Mouse (Mus musculus) E14TG2a.4 (cell line): ENCODE results near the gene Hps6.

Source experiments
- H3K27me3 ChIP-seq: 2 replicates; pipeline ENCODE4 v1.6.1; 2014; ENCODE audit warnings: low read length, control low read depth; ENCODE audit not compliant: insufficient read depth
- H3K36me3 ChIP-seq: 2 replicates; pipeline ENCODE4 v1.6.1; 2014; ENCODE audit warnings: low read length, control low read depth; ENCODE audit not compliant: insufficient read depth
- H3K4me1 ChIP-seq: replicated peaks from 2 replicates; pipeline ENCODE4 v1.6.1; 2014; ENCODE audit warnings: low read depth, low read length, control low read depth
- H3K4me3 ChIP-seq: replicated peaks from 2 replicates; pipeline ENCODE4 v1.5.1; 2014; ENCODE audit warnings: mild to moderate bottlenecking, low read length
- H3K9me3 ChIP-seq: 2 replicates; pipeline ENCODE4 v1.6.1; 2014; ENCODE audit warnings: low read length, control low read depth
- CTCF ChIP-seq: conservative IDR thresholded peaks from 2 replicates; pipeline ENCODE4 v1.5.1; 2014; ENCODE audit warnings: low read length
- NANOG ChIP-seq: IDR thresholded peaks from 2 replicates; pipeline ENCODE4 v1.6.1; 2014; ENCODE audit warnings: borderline replicate concordance, low read length, mixed read lengths
- POU5F1 ChIP-seq: IDR thresholded peaks from 2 replicates; pipeline ENCODE4 v1.6.1; 2014; ENCODE audit warnings: low read length, borderline replicate concordance

The Hps6 gene

DNA sequence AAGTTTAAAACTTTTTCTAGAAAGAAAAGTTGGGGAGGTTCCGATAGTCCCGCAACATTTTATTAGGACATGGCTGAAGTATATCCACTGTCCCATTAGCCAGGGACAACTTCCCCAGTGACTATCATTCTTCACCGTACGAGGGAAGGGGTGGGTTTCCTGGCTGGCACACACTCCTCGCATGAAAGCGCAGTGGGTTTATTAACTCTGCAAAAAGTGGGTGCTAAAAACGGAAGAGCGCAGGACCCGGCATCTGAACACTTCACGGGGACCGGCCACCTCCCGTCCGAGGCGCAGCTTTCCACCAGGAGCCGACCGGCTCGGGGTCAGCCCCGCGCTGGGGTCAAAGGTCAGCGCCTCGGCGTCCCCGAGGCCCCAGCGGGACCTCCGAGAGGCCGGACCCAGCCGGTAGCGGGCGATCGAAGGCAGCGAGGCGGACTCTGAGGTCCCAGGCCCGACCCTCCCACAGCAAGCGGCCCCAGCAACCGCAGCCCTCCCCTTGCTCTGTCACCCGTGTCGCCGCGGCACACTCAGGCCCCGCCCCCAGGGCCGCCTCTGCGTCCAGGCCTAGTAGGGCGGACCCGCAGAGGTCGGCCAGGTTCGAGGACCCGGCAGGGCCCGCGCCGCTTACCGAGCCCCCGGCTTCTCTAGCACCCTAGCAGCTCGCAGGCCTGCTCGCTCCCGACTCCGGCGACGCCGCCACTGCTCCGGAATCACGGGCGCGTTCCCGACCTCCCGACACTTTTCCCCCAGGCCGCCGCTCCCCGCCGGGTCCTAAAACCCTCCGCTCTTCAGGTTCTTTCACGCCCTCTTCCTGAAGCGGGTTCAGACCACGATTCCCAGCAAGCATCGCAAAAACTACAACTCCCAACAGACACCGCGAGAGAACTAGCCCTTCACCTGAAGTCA, 5.3 kb upstream of the Hps6 start, which contains the start of gene Armh3:
Gene Armh3, minus strand, starts transcription at position 704 of the 909 bp plus-strand sequence.
- TF ChIP-seq NANOG: no peak
- no peak for TF ChIP-seq POU5F1
- TF ChIP-seq CTCF: no peak
- peaks cover 4% of the 10 kb centered on the region; the same call in 1 of the 2 replicates for H3K36me3 ChIP-seq
- peaks cover 4% of the 10 kb centered on the region; the same call in 1 of the 2 replicates for H3K27me3 ChIP-seq
- peaks cover 20% of the 10 kb centered on the region for H3K9me3 ChIP-seq
- H3K4me1 ChIP-seq: peaks cover 33% of the 10 kb centered on the region
- peak within 1 kb of the TSS; percentile 90 for H3K4me3 ChIP-seq

DNA sequence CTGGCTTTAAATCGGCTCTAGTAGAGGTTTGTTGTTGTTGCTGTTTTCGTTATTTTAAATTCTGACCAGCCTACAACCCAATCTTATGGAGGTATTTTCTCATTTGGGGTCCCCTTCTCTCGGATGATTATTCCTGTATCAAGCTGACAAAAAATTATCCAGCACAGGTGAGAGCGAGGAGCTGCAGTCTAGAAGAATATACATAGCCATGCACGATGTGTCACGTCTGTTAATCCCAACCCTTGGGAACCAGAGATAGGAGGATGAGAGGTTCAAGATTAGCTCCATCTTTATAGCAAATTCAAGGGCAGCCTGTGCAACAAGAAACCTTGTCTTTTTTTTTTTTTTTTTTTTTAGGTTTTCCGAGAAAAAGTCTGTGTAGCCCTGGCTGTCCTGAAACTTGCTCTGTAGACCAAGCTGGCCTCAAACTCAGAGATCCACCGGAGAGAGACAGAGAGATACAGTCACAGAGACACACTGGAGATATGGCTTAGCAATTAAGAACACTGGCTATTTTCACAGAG, 4.6 kb upstream of the Hps6 start:
- Histone ChIP-seq H3K36me3 (peaks cover 4% of the 10 kb centered on the region; the same call in 1 of the 2 replicates), H3K9me3 (peaks cover 19% of the 10 kb centered on the region), H3K27me3 (peaks cover 4% of the 10 kb centered on the region; the same call in 1 of the 2 replicates), H3K4me3 (peak overlapping the region; percentile 90), H3K4me1 (peaks cover 32% of the 10 kb centered on the region)
- TF ChIP-seq POU5F1: no peak
- no peak for TF ChIP-seq CTCF
- TF ChIP-seq NANOG: no peak

DNA sequence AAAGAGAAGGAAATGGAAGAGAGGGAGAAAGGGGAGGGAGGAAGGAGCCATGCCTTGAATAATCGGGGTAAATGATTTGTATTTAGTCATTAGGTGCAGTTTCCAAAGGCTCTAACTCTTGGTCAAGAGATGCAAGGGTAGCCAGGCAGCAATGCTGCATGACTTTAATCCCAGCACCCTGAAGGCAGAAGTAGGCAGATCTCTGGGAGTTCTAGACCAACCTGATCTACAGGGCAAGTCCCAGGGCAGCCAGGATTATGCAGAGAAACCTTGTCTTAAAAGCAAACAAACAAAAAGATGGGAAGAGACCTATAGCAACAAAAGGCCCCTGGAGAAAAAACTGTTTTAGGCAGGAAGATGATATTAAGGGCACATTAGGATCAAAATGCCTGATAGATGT, 3.9 kb upstream of the Hps6 start:
- Histone ChIP-seq H3K4me1 (peaks cover 38% of the 10 kb centered on the region), H3K27me3 (peaks cover 9% of the 10 kb centered on the region), H3K4me3 (0 out of 2 replicates have a peak overlapping the region, but pooled peaks have one; percentile 90), H3K36me3 (peaks cover 4% of the 10 kb centered on the region; the same call in 1 of the 2 replicates), H3K9me3 (peaks cover 13% of the 10 kb centered on the region)
- no peak for TF ChIP-seq CTCF
- TF ChIP-seq NANOG: no peak
- no peak for TF ChIP-seq POU5F1

DNA sequence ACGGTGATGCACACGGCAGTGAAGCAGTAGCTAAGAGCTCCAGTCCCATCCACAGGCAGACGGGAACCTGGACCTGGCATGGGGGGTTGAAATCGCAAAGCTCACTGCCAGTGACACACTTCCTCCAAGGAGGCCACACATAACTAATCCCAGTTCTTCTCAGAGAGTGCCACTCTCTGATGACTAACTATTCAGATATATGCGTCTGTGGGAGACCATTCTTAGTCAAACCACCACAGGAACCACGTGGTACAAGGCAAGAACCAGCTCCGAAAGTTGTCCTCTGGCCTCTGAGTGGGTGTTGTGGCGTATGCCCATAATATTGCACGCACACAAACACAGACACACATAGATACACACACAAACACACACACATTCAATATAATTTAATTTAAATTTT, 1.0 kb upstream of the Hps6 start:
- TF ChIP-seq POU5F1 (no peak), NANOG (no peak), CTCF (no peak)
- Histone ChIP-seq H3K4me3 (no peak overlapping the region), H3K4me1 (peaks cover 49% of the 10 kb centered on the region), H3K27me3 (peaks cover 17% of the 10 kb centered on the region), H3K9me3 (no peaks in the 10 kb centered on the region), H3K36me3 (no peaks in the 10 kb centered on the region)

DNA sequence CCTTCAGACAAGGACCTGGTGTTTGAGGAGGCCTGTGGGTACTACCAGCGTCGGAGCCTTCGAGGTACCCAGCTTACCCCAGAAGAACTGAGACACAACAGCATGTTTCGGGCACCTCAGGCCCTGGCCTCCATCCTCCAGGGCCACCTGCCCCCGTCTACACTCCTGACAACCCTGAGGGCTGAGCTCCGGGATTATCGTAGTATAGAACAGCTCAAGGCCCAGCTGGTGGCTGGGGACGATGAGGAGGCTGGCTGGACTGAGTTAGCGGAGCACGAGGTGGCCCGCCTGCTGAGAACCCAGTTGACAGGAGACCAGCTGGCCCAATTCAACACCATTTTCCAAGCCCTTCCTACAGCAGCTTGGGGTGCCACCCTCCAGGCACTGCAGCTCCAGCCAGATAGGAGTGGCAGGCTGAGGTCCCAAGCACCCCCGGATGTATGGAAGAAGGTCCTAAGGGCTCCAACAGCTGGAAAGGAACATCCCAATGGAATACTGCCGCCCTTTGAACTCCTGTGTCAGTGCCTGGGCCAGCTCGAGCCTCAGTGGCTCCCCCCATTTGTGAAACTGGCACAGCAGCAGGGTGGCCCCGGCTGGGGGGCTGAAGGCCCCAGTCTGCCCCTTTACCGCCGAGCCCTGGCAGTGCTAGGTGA, 1.6 kb downstream of the Hps6 start:
- peaks cover 36% of the 10 kb centered on the region for H3K4me1 ChIP-seq
- no peaks in the 10 kb centered on the region for H3K9me3 ChIP-seq
- peak overlapping the region; percentile 91 for H3K4me3 ChIP-seq
- no peak for TF ChIP-seq NANOG
- TF ChIP-seq CTCF: no peak
- no peak for TF ChIP-seq POU5F1
- peaks cover 17% of the 10 kb centered on the region for H3K27me3 ChIP-seq
- H3K36me3 ChIP-seq: no peaks in the 10 kb centered on the region

DNA sequence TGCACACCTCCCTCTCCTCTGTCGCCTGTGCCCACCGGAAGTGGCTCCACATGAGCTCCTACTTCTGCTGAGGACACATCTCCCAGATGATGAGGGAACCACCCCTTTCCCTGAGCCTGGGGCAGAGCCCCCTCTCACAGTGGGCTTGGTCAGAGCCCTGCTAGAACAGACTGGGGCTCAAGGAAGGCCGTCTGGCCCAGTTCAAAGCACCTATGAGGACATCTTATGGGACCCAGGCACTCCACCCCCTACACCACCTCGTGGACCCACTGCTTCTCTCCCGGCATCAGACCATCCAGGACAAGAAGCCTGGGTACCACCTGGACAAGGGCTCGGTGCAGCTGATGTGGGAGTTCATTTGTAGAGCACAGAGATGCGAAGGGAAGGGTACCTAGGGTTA, 2.4 kb downstream of the Hps6 start:
- Histone ChIP-seq H3K27me3 (peaks cover 17% of the 10 kb centered on the region), H3K4me1 (peaks cover 36% of the 10 kb centered on the region), H3K36me3 (no peaks in the 10 kb centered on the region), H3K9me3 (no peaks in the 10 kb centered on the region), H3K4me3 (peak overlapping the region; percentile 91)
- TF ChIP-seq CTCF (no peak), NANOG (no peak), POU5F1 (no peak)

DNA sequence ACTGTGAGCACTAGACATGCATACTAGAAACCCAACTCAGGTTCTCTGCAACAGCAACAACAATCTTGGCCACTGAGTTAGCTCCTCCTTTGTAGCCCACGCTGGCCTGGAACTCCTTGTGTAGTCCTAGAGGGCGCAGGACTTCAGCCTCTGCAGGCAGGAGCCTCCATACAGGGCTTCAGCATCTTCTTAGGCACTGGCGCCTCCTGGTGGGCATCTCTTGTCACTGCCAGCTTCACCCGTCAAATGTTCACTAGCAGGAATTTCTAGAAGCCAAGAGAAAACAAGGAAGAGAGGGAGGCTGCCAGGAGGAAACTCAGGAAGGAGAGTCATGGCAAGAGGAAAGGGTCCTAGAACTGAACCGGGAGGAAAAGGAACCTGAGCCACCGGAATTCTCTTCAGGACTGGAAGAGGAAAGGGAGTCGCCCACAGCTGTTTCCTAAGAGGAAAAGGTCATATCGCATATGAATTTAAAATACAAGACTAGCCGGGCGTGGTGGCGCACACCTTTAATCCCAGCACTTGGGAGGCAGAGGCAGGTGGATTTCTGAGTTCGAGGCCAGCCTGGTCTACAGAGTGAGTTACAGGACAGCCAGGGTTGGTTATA, 11.4 kb downstream of the Hps6 start:
- Histone ChIP-seq H3K27me3 (no peaks in the 10 kb centered on the region), H3K4me1 (peaks cover 15% of the 10 kb centered on the region), H3K4me3 (no peak overlapping the region), H3K9me3 (no peaks in the 10 kb centered on the region), H3K36me3 (no peaks in the 10 kb centered on the region)
- TF ChIP-seq CTCF (peak; percentile 98), NANOG (no peak), POU5F1 (no peak)

DNA sequence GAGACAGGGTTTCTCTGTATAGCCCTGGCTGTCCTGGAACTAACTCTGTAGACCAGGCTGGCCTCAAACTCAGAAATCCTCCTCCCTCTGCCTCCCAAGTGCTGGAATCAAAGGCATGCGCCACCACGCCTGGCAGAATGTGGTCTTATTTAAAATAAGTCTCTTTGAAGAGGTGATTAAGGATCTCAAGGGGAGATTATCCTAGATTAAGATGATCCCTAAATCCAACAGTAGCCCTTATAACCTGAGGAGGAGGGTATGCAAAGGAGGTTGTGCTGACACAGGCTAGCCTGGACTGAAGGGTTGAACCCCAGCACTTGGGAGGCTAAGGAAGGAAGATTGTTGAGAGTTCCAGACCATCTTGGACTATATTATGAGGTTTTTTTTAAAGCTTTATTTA, 12.7 kb downstream of the Hps6 start:
- Histone ChIP-seq H3K9me3 (no peaks in the 10 kb centered on the region), H3K4me3 (no peak overlapping the region)
- no peak for TF ChIP-seq POU5F1
- TF ChIP-seq CTCF: no peak
- TF ChIP-seq NANOG: no peak

More for the DNA sequence above, 12.7 kb downstream of the Hps6 start:
- Histone ChIP-seq H3K4me1 (peaks cover 10% of the 10 kb centered on the region), H3K36me3 (no peaks in the 10 kb centered on the region), H3K27me3 (no peaks in the 10 kb centered on the region)
